Mouse (Mus musculus) c-Kit-positive CD71-positive TER-119-positive erythroid progenitor cells, embryonic 14.5 days (primary cell): ENCODE measurements at regions not wholly inside any gene's neighbourhood (a gene's known extent, or its start where the extent isn't known, plus 50 kb on each side); places are given as distances from the start of the nearest gene placed in this dataset.
A peak's percentile ranks its signal among the peaks of the same experiment; 100 is the strongest.

Experiments
- DNase-seq: peaks from one replicate; pipeline ENCODE4 v3.0.0-alpha.2; 2013; ENCODE audit warnings: low spot score

DNA sequence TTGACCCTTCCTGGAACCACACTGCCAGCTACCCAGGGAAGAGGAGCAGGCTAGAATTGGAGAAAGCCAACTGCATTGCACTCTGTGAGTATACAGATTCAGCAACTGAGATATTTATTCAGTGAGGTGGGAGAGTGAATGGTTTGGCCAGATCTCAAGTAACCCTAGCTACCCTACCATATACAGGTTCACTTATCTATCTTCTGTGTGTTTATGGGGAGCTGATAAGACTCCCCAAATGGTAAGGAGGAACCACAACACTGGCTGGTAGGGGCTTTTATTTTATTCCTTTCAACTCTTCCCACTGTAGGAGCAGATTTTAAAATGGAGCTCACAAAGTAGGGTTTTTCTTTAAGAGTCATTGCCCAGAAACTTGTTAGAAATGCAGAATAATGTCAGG is 62.9 kb downstream of the Arrdc3 start:
- DNase-seq = no peak

DNA sequence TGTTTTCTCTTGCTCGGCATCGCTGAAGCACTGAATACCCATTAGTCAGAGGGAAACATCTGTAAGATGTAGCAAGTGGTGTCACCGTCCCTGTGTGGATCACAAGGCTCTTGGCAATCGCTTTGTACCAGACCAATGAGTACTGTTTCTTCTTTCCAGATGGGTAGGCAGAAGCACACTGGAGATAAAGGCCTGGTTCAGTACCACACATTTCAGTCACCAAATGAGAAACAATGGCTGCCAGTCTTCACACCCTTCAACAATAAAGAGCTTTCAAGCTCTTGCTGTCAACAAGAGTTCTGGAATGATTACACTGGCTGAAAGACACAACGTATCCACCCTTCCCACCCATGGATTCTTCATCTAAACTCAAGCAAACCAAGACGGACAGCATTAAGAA is 64.5 kb downstream of the Arrdc3 start:
- DNase-seq = no peak

DNA sequence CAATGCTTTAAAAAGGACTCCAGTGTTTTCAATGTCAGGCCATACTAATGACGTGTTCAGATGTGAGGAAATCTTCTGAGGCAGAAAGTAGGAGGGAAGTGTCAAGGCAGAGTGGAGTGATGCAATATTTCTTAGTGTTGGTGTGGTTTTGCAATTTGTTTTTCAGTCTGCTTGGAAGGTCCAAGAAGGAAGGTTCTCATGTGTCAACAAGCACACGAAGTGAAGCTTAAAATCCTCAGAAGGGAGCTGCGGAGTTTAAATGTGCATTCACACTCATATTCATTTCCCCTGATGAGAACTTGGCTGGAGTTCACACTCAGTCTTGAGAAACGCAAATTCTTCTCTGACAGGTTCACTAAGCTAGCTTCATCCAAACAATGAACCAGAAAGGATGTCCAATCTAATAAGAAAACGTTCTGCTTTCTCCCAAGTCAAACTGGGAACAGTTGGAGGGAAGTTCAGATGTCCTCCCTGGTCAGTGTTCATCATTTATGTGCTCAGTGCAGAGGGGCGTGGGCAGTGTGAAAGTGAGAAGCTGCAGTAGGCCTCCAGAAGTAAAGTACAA is 66.0 kb downstream of the Arrdc3 start:
- no peak for DNase-seq

DNA sequence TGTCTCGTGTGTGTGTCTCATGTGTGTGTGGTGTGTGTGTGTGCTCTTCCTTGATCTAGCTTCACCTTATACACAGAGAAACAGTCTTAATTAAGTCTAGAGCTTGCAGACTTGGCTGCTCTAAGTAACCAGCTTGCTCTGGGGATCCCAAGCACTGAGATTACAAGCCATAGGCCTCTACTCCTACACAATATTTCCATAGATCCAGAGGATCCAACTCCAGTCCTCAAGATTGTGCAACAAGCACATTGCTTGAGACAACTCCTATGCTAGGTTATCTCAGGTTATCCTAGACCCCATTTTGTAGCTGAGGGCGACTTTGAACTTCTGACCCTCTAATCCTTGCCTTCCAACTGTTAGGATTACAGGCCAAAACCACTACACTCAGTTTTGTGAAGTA is 67.1 kb downstream of the Arrdc3 start:
- DNase-seq = no peak

DNA sequence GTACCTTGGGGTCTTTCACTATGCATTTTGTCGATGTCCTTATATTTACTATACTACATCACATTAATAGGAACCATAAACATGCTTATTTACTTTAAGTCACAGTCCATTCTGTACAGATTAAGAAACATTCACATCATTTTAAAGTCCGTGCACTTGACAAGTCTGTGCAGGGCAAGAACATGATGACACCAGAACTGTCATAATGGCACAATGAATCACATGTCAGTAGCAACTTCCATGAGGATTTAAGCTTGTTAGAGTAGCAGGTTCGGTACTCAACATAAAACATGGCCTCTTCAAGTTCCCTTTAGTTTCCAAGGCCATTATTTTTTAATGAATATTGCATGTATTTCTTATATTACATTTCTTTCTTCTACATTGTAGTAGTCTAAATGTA is 67.6 kb downstream of the Arrdc3 start:
- DNase-seq = no peak

DNA sequence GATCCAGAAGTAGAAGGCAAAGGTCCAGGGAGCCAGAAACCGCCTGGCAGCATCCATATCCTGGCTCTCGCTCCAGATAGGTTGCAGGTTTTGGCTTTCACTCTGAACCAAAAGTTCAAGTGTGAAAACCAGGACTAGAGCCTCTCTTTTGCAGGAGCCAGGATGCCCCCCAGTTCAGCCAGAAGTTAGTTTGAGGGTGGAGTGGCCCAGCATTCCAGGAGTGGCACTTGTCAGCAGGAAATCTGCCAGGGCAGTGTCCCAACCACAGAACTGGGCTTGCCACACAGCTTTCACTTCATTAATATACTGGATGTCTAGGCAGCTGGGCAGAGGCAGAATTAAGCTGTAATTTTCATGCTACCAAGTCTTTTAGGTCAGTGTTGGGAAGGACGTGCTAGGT is 68.1 kb downstream of the Arrdc3 start:
- no peak for DNase-seq

DNA sequence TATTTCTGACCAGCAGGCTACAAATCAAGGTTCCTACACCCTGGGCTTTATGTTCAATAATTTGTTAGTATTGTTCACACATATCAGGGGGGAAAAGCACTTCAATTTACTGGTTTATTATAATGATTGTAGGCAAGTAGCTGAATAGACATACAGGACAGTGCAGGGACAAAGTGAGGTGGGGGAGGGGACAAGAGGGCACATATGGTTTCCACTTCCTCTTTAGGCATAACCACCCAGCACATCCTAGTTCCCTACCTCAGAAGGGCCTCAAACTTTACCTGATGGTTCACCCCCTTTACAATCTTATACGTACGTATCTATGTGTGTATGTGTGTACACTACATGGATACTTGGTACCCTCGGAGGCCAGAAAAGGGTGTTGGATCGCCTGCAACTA is 69.7 kb downstream of the Arrdc3 start:
- DNase-seq = no peak

DNA sequence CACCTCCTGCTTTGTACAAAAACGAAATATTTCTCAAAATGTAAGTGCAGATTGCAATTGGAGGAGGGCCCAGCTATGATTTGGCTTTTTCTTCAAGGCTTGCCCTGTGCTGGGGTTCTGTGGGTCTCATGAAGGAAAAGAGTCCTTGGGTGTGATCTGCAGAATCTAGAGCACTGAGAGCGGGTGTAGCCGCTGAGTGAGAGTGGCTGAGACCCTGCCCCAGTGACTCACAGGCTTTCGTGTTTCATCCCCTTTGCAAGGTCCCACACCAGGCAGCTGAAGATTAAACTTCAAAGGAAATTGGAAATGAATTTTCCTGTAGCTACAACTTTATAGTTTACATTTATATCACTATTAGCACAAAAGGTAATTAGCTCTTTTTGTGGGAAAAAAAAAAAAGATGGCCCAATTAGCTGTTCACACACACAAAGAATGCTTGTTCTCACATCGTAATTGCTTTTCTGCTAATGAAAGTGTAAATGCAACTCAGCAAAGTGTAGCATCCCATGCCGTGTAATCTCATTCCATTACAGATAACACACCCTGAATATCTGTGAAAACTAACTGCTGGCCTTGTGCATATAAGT is 71.0 kb downstream of the Arrdc3 start:
- DNase-seq = no peak

DNA sequence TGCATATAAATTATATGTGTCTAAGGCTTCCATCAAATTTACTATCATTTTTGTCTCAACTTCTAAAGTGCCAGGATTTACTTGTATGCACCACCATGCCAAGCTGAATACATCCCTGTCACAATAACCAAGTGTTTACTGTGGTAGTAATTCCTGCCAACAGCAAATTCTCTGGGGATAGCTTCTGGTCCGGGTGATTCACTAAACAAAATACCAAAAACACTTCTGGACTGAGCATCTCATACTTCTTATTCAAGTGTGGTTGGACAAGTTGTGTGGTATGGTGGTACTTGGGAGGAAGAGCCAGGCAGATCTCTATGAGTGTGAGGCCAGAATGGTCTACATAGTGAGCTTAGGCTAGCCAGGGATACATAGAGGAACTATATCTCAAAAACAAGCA is 73.8 kb downstream of the Arrdc3 start:
- DNase-seq = no peak

DNA sequence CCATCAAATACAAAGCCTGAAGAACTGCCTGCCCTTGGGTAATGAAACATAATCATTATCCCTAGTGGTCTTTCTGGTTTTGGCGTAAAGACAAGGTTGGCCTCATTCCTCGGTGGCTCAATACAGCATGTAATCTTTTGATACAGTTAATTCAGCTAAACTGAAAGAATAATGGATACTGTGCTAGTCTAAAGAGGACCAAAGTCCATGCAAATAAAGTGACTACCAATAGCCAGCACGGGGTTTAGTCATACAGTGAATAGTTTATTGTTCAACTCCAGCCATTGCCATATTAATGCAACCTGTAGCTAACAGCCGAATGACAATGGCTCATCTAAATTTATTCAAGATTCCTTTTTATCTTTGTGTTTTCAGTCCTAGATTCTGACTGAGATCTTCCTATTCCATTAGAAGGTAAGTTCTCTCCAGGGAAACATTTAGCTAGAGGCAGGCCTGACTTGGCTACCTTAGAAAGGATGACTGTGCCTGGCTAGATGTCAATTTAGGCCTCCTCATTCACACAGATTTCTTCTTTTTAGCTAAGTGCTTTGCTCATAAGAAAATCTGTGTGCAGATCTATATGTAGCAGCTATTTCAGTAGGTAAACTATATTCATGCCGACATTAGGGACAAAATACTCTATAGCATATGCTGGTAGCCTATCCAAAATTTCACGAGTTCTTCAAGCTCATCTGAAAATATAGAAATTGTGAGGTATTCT is 74.4 kb downstream of the Arrdc3 start:
- DNase-seq = no peak

DNA sequence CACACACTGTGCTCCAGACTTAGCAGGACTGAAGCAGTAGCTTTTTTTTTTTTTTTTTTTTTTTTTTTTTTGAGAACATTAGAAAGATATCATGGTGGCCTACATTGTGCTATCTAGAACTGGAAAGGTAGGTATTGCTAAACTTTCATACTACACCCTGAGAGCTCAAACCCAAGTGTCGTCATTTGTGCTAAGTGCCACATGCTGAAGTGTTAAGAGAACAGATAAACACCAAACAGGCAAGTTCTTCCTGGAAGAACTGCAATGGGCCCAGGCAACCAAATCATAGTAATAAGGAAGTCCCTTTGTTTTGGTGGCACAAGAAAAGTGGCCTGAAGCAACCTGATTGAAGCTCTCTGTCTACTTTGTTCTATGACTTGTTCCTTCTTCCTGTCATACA is 76.6 kb downstream of the Arrdc3 start:
- DNase-seq = no peak

DNA sequence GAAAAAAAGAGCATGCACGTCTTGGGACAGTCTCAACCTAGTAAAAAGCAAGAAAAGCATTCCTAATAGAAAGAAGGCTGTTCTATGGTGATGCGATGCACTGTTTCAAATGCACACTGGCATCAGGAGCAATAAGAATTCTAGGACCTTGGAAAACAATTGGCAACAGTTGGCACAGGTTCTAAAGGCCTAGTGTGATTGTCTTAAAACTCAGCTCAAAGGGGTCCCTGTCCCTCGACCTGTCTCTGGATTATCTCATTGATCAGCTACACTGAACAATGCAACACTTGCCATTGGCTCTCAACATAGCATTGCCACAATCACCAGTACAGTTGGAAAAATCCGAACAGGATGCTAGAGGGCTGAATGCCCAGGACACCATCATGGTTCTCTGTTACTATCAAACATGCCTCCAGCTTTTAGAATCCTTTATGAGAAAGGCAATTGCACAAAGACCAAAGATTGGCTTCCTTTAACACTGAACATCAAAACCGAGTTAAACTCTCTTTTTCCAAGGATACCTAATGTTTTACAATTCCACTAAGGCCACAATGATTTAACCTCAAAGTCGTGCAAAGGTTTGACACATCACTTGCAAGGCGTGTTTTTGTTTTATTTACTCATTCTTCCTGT is 78.9 kb downstream of the Arrdc3 start:
- no peak for DNase-seq

DNA sequence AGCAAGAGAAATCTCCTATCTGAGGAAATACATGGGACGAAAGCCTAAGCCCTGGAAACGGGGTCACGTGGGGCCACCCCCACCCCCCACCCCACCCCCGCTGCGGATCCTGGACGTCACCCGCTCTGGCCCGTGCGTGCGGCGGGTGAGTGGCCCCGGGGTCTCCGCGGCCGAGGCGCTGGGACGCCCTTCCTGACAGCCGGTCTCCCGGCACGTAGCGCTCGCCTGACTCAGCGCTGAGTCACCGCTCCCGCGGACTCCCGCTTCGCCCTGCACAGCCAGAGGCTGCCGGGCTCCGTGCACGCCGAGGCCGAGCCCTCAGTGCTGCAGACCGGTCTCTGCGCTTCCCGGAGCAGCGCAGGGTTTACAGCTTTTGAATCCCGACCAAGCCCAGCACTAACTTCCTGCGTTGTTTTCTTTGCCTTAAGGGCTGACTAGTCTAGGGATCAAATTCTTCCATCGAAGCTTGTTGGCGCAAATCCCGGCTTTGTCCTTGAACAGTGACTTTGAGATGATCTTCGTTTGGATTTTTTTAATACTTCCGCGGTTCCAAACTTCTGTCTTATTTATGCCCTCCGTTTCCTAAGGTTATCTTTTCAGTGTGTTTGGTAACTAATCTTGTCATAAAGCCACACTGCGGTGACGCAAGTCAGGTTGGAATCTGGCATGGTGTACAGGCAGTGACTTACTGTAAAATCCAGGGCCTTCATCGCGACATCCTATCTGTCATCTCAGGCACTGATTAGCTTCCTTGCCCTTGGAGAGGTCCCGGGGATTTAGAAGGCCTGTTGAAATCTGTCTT is 79.8 kb downstream of the Arrdc3 start:
- peak; percentile 20 for DNase-seq

DNA sequence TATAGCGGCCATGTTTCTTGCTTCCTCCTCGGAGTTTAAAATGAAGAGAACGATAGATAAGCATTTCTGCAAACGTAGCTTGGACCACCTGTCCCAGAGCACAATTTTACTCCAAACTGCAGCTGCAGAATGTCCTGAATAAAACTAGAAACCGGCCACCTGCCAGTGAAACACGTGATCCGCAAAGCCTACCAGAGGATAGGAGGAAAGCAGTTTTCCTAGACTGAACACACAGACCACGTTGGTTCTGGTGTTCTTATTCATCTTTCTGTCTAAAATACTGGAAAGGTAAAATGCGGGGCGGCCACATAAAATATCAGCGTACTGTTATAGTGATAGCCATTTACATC is 80.4 kb downstream of the Arrdc3 start:
- DNase-seq = no peak

DNA sequence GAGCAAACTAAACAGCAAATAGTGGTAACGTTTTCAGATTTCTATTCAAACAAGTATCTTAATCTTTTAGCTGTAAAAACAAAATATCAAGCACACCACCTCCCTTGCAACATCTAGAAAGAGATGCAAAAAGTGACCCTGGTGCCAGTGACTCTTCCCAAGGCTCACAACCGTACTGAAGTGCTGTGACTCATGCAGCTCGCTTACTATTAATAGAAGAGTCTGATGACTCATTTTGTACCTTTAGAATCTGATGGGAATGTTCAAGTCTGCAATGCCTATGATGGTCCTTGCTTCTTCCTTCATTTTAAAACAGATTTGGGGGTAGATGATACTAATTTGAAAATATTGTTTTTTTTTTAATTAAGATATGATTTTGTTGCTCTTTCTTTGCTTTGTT is 88.5 kb downstream of the Arrdc3 start:
- DNase-seq = no peak

DNA sequence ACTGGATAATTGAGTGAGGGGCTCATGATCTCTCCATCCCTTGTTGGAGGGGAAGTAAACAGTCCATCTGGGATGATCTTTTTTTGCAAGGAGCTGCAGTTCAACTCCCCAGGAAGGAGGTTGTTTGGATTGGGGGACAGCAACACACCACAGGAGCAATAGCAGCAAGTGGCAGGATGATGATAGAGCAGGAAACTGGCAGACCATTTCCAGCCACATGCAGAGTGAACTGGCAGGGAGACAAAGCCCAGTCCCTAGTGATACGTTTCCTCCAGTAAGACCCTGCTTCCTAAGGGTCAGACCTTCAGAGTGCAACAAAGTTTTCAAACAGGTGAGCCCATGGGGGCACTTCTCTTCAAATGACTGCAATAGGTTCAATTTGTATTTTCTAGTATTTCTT is 91.2 kb downstream of the Arrdc3 start:
- no peak for DNase-seq

DNA sequence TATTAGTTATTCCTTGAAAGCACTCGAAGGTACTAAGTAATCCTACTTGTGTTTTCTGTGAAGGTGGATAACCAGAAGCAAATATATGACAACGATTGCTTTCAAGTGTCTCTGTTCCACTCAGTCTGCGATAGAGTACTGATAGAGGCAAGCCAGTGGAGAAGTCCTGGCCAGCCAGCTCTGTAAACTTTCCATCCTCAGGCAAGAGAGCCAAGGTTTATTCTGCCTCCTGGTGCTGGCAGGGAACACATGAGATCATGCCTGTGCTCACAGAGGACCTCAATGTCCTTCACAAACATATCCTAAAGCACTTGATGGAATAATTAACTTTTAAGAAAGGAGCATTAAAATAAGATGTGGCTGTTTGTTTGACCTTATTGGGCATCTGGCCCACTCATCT is 94.1 kb downstream of the Arrdc3 start:
- DNase-seq = no peak

DNA sequence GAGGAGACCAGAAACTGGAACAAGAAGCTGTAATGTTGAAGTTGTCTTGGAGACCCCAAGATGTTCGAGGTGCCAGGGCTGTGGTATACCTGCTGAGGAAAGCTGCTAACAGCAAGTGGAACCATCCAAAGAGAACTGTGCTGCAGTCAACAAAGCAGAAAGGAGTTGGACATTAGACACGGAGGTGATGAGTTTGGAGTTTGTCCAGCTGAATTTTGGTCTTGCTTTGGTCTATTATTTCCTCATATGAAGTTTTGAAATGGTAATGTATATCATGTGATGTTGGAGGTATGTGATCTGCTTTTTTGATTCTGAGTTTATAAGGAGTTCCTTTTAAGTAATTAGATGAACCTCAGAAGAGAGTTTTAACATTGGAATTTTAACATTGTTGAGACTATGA is 98.0 kb downstream of the Arrdc3 start:
- no peak for DNase-seq

DNA sequence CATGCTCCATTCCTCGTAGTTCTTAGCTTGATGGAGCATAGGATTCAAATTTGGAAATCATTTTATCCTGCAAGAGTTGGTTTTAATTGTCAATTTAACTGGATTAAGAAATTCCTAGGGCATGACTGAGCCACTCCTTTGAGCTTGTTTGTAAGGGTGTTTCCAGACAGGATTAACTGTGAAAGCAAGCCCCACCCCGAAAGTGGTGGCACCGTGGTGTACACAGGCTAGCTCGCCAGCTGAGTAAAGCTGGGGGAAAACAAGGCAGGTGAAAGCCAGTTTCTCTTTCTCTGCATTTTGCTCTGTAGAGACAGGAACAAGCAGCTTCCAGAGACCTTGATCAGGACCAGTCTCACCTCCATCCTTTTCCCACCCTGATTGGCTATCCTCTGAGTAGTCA is 103.5 kb downstream of the Arrdc3 start:
- no peak for DNase-seq

DNA sequence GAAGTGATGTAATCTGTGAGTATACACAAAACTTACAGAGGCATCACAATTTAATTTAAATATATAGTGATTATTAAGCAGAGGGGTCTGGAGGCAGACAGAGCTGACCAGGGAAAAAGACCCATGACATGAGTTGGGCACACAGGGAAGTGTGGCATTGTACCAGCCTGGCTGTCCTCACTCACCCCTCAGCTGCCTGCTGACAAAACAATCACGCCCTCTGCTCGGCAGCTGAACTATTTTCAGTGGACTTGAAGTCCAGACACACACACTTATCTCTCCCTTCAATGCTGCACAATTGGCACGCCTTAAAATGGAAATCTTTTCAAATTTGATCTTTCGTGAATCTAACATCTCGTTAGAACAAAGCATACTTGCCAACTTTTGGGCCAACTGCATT is 106.6 kb downstream of the Arrdc3 start:
- DNase-seq = no peak

DNA sequence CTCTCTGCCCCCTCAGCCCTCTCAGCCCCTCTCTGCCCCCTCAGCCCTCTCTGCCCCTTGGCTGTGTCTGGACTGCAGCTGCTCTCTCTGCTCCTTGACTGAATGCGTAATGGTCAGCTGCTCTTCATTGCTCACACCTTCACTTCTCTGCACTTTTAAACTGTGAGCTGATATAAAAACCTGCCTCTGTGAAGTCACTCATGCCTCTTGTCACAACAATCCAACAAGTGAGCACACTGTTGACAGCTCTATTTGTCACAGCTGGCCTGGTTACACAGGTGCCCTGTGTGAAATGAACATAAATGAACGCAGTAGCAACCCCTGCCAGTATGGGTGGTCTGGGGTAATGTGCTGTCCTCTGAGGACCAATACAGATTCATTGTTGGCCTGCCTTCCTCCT is 109.2 kb downstream of the Arrdc3 start:
- DNase-seq = no peak

DNA sequence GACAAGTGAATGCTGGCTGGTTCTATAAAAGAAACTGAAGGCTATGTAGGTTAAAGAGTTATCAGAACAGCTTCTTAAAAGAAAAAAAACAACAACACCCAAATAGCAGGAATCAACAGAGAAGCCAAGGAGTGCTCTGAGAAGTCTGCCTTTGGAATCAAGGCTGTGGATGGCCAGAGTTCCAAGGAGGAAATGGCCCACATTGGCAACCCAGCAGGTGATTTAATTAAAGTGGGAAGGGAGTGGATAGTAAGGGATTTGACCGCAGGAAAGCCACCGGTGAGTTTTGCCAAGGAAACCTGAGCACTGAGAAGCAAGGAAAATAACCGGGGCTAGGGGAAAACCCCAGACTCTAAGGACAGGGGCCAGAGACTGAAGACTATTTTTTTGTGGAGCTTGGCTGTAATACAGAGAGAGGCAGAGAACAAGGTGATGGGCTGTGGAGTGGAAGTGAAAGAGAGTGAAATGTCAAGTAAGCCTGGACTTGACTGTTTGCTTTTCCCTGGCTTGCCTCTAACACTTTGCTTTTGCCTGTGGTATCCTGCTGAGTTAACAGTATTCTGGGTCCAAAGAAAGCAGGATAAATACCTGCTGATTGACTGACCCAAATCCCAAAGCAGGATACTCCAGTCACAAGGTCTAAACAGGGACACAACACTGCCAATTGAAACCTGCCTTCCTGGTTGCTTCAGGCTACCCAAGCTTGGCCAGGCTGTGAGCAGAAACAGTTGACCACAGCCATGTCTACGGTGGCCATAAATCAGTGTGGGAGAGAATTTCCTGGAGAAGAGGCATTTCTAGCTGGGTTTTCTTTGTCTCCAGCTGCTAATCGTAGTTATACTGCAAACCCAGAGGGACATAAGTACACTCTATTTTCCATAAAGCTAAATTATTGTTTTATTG is 125.9 kb downstream of the Arrdc3 start:
- DNase-seq = no peak
